Mouse (Mus musculus) heart, postnatal 25 days (tissue): Measurements from ENCODE around the gene Pitx1. TPM values are rescaled to one million over a fixed set of nuclear protein-coding genes. Genes with fewer than 3 reads are reported as not detected.

Experiments
- DNase-seq: peaks from one replicate; pipeline ENCODE4 v3.0.0; 2022; ENCODE audit warnings: low spot score
- intact Hi-C: fragments of 180-260 bp; cut with DNase I; formaldehyde crosslinking; loops from one replicate; pipeline ENCODE4 v1.15.1; 2025
- total RNA-seq, 2 experiments: library from RNA; stranded (reverse); gene quantifications; 2 replicates each; pipeline ENCODE4 v1.2.3; 2021

Pitx1 gene
- total RNA-seq, 2 experiments from 2014 or later = not detected

DNA sequence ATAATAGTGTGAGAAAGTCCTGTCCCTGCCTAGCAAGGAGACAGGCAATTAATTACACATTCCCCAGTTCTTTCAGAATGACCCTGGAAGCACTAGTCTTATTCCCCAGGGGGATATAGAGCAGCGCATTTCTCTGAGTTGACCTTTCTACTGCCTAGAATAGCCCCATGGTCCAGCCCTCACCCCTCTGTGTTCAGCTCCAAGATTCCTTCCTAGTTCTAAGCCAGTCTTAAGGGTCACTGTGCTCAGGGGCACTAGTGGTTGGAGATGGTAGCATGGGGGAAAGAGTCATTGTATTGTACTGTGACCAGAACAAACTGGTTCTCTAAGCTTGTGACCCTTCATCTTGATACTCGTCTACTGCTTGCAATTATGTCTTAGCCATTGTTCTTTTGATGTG lies 34.7 kb downstream of the Pitx1 start:
- intact Hi-C loops = no loop called here
- no peak for DNase-seq

DNA sequence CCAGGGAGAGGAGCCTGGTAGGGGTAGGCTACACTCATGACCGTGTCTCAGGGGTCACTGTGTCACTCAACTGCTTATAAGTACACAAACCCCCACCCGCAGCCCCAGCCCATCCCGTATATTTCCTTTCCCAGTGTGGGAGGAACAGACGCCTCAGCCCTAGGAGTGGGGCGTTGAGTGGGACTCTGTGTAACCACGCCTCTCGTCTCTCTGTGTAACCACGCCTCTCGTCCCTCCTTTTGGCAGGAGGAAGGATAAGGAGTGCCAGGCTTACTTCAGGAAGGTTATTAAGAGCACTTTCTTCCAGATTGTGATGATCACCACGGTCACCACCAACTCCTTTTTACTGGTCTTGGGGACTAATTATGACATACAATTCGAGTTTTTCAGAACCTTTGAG lies 49.9 kb downstream of the Pitx1 start:
- DNase-seq = no peak
- intact Hi-C loops = no loop called here

DNA sequence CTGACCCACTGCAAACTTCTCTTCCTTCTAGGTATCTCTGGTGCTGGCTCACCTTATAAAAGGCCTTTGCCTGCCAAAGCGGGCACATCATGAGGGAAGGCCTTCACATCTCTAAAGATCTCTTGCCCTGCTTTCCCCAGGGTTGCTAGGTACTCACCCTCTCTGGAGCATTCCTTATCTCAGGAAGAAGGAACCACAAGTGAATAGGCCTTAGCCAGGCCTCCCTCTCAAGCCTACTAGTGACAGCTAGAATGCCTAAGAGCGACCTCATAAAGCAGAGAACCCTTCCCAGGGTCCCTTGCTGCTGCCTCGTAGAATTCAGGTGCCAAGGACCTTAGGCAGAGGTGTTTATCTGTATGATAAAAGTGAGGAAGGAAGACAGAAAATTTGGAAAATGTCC lies 51.7 kb downstream of the Pitx1 start, which contains the start of gene Catsper3:
Catsper3 (plus strand) TSS at position 301 of the 400 bp plus-strand sequence.
- intact Hi-C loops = no loop called here
- no peak for DNase-seq

DNA sequence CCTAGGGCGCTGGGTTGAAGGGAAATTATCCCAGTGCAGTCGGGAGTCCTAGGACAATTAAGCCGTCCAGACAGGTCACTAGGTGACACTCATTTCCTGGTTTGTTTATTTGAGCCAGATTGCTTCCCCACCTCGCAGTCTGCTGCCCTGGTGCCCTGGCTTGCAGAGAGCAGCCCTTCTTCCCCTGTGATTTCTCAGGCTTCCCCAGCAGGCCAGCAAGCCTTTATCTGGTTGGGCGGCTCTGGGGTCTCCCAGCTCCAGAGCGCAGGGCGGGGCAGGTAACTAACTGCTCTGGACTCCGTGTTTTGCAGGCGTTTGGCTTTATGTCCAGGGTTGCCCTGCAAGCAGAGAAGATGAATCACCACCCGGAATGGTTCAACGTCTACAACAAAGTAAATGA lies 60.9 kb downstream of the Pitx1 start:
- intact Hi-C loops = no loop called here
- DNase-seq = no peak

Other genes with a start within 250 kb of the Pitx1 start
- 10 to 100 TPM in 1 of 2 experiments, 1 to 10 TPM in 1; 9.6 to 10.4 TPM for gene B4galt7, start 236.3 kb downstream of the Pitx1 start, total RNA-seq
- gene Caml, start 213.2 kb downstream of the Pitx1 start, total RNA-seq = 10 to 100 TPM; 11.5 to 12.1 TPM
- gene Ddx46, start 201.2 kb downstream of the Pitx1 start, total RNA-seq = 10 to 100 TPM; 18.9 to 23.5 TPM
- 10 to 100 TPM; 41.1 to 44.9 TPM for gene B230219D22Rik, start 143.1 kb downstream of the Pitx1 start, total RNA-seq
- 10 to 100 TPM; 38.0 to 38.2 TPM for gene Txndc15, start 121.5 kb downstream of the Pitx1 start, total RNA-seq
- 10 to 100 TPM; 38.2 to 42.5 TPM for gene Pcbd2, start 108.8 kb downstream of the Pitx1 start, total RNA-seq
- not detected for gene Catsper3, start 51.6 kb downstream of the Pitx1 start, total RNA-seq